Mouse (Mus musculus): Measurements from ENCODE around the gene Spp1.

- TF ChIP-seq CTCF (conservative IDR thresholded peaks at IDR 0.05; ENCODE audit: low read length) (no peak), NANOG (IDR thresholded peaks at IDR 0.05; ENCODE audit: borderline replicate concordance, low read length) (no peak), POU5F1 (IDR thresholded peaks at IDR 0.05; ENCODE audit: borderline replicate concordance, low read length) (no peak)
Measured at GRCm38 (mm10) chr5:104417721-104418120, 17.2 kb upstream of the Spp1 start.

Measured in E14TG2a.4 (cell line).